Mouse (Mus musculus) urinary bladder, postnatal 25 days (tissue): Measurements from ENCODE around the gene Patj.
"Not testable (repeated sequence)": the region's sequence is repeated elsewhere in the genome, so short reads cannot be mapped to it uniquely, and the experiment has no call there.

Experiments
- DNase-seq: peaks from one replicate; pipeline ENCODE4 v3.0.0; 2022; ENCODE audit warnings: low spot score

Patj gene

DNA sequence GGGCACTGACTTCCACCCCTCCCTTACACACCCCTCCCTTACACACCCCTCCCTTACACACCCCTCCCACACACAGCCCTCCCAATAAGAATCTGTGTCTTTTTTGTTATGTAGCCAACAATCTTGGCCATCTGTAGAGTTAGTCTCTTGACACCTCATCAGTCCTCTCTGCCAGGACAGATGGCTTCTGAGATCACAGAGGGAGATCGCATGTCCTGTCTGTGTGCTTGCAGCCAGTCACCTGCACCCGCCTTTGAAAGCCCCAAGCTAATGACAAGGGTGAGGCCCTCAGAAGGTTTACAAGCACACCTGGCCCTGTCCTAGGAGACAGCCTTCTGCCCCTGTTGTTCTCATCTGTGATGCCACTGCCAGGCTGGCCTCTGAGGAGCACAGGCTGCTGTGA lies 258.8 kb downstream of the Patj start:
- DNase-seq, result no peak

DNA sequence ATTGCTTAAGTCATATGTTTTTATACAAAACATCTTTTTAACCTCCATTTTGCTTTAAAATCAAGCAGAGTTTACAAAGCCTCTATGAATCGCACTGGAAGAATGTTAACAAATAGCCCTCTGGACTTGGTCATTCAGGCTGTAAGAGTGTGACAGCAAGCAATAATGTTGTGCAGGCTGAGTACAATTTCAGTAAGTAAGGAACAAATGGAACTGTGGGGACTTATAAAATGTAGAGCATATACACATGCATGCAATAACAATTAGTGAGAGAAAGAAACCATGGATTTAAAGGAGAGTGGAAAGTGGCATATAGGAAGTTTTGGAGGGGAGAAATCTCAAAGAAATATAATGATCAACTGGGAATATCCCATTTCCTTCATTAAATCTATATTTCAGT lies 261.2 kb downstream of the Patj start:
- DNase-seq, result no peak

DNA sequence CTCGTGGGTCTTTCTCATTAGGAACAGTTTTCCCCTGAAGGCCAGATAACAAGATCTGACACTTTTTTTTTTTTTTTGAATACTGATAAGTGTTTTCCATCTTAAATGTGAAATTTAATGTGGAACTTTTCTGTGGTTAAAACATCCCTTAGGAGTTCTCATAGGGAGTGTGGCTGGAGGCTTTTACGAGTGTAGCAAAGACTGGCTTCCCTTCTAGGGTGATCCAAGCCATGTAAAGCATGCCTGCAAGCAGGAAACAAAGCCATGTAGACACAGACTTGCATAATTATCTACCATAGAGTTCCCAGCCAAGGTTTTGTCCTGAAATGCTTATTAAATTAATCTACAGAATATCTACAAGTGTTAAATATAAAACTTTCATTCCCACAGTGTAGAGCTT lies 263.4 kb downstream of the Patj start:
- no peak for DNase-seq

DNA sequence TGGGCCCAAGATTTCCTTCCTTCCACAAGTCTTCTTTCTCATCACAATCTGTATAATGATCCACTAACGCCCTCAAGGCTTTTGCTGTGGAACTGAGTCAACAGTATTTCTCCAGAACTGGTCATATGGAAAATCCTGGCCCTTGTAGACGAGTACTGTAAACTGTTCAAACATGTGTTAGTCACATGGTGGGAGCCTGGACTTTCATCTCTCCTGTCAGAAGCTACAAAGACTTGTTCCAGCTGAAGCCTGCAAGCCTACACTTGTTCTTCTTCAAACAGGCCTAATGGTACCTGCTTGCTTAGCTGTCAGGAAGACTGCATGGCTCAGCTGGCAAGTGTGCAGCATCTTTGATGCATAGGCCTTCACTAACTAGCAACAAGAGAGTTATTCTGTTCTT lies 264.9 kb downstream of the Patj start:
- no peak for DNase-seq

DNA sequence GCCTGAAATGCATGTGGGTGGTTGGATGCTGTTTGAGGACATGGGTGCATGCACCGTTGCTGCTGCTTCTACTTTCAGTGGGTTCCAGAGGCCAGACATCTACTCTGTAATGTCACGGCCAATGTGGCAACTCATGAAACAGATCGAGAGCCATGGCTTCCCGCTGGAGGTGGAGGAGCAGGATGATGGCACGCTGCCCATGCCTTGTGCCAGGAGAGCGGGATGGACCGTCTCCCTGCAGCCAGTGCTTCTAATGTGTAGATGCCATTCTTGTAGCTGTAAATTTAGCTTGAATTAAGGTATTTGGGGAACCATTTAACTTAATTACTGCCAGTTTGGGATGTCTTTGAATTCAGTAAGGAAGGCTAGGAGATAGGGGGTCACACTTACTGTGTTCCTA lies 270.3 kb downstream of the Patj start:
- no peak for DNase-seq

DNA sequence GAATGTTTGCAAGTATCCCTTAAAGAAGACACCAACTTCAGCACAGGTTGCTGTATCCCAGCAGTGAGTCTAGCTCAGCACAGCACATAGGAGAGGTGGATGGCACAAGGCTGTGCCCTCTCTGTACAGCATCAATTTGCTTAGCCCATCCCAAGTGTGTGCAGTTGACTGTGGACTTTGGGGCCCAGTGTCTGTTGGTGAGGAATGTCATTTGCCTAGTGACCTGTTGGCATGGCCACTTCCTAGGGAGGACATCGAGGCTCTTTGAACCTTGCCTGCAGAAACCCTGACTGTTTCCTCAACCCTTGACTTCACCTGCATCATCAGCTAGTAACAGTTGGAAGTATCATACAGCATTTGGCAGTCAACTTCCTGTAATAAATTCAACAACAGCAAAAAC lies 270.9 kb downstream of the Patj start:
- DNase-seq, result no peak

DNA sequence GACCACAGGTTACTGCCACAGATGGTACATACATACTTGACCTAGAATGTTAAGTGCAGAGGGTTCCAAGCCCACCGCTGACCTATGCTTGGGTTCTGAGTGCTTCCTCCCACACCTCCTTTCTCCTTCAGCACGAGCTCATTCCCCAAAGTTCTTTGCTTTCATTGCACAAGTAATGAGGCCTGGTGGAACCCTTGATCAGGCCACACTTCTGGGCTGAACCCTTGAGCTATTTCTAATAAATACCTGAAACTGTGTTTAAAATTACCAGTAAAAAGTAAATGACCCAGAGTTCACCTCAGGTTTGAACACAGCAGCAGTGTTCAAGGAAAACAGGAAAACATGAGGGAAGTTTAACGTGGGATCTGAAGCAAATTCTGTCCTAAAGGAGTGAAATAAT lies 271.4 kb downstream of the Patj start:
- no peak for DNase-seq

DNA sequence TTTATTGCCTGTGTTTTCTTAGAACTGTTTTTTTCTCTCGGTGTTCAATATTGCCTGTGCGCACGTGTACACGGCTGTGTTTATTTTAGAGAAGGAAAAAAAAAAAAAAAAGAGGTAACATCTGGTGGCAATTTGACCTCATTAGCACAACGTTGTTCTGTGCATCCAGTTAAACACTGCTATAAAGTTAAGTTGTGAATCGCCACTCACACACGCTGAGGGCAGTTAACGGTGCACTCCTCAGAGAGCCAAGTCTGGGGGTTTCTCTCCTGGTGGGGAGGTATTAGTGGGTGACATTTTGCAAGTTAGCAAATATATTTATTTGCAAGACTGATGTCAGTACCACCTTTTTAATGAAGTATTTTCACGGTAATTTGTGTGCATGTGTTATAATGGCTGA lies 281.9 kb downstream of the Patj start:
- DNase-seq, result no peak

DNA sequence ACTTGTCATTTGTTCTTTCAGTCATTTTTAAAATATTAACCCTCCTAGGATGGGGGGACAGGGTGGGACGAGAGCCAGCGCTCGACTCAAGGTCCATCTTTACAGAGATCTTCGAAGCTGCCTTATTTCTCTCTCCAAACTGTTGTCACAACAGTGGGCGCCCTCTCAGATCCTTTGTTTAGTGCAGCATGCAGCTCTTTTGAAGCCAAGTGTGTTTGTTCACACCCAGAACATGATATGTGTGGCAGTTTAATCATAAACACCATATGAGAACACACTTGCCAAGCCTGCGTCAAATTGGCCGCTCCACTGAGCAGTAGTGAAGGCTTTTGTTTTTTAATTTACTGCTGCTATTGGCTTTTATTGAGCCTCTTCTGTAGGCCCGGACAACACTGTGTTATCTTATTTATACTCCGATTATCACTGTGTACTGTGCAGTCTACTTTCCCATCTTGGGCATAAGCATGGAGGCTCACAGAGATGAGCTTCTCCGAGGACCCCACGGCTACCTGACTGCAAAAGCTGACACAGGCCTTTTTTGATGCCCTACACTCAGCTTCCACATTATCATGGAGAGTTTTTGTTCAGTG lies 291.2 kb downstream of the Patj start:
- no peak for DNase-seq

DNA sequence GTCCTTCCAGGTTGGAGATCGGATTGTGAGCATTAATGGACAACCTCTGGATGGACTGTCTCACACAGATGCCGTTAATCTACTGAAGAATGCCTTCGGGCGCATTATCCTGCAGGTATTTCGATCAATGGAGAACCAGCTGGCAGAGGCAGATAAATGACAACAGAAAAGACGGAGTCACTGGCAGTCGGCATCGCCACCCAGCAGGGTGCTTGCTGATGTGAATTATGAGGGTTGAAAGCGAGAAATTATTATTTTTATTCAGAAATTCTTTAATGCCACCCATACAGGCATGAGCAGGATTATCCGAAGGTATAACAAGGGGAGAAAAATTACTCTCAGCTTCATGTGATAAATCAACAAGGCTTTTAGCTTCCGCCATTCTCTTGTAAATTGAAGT lies 292.5 kb downstream of the Patj start:
- DNase-seq, result no peak

DNA sequence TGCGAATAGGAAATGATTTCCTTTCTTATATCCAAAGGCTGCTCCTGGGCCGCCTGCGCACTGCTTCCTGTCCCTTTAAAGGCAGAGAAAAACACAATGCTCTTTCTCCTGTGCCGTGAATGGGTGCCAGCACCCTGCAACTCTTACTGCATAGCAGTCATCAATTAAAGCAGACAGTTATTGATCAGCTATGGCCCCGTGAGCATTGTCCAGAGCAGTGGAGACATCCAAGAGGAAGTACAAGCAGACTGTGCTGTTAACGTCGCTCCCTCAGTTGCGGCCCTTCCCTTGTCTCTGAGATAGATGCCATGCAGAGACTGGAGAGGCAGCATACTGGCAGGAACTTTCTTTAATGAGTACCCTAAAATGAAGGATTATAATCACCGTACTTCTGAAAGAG lies 292.9 kb downstream of the Patj start:
- no peak for DNase-seq

DNA sequence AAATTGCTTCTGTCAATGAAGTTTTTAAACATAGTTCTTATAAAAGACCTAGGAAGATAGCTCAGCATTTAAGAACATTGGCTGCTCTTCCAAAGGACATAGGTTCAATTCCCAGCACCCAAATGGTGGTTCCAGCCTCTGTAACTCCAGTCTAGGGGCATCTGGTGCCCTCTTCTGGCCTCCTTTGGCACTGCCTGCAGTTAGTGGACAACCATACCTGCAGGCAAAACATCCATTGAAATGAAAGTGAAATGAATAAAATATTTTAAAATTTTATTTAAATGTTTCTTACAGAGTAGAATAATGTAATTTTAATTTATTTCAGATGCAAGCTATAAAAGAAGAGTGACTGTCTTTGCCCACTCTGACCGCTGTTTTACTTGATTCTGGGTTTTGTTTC lies 294.4 kb downstream of the Patj start:
- DNase-seq, result no peak

DNA sequence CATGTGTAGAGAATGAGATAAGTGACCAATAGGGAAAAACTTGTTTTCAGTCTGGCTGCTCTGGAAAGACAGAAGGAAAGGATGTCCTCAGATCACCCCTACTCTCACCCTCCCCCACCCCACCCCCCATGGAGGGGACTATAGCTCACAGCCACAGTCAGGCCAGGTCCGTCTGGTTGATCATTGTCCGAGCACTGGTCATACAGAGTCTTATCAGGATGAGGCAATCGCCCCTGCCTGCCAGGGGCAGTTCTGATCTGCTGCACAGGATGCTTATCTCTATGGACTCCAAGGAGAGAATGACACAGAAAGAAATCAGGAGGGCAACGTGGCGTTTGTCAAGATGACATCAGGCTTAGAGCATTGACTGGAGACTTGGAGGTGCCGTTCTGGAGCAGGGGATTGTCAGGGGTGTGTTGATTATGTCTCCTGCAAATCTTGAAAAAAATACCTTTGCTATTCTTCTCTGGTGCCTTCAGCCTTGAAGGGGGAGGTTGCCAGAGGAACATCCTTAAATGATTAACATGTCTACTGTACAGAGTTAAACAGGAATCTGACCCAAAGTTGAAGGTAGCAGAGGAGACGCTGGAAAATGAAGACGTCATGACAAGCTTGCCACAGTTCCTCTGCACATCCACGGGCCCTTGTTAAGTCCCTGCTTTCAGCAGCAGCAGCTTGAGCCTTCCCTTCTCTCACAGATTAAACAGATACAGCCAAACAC lies 298.0 kb downstream of the Patj start:
- DNase-seq, result no peak

DNA sequence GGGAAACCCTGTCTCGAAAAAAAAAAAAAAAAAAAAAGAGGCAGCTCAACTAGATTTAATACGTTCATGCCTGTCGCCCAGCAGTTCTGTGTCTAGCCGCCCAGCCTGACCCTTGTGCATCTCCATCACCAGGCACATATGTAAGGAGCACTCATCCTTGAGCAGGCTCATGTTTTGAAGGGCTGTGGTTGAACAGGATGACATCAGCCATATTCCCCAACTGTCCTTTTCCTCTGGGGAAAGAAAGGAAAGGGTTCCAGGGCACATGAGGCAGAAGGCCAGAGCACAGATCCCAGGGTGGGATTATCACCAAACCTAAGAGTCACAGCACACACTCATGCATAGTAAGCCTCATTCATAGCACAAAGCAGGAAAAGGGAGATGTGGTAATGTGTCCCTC lies 302.3 kb downstream of the Patj start:
- no peak for DNase-seq

DNA sequence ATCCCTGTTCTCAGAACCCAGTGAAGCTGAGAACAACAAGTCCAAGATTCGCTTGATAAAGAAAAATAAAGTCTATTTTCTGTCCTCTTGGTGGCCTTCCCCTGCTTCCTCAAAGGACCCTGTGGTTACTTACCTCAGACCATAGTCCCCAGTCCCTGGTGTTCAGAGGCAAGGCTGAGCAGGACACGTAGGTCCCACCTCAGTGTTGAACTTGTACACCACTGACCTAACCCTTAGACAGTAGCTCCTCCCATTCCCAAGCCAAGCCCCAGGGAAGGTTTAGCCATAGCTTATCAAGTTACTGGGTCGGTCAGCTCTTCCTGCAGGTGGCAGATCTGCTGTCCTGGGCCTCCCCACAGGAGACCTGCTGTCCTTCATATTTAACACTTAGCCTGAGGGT lies 303.3 kb downstream of the Patj start:
- DNase-seq, result no peak

DNA sequence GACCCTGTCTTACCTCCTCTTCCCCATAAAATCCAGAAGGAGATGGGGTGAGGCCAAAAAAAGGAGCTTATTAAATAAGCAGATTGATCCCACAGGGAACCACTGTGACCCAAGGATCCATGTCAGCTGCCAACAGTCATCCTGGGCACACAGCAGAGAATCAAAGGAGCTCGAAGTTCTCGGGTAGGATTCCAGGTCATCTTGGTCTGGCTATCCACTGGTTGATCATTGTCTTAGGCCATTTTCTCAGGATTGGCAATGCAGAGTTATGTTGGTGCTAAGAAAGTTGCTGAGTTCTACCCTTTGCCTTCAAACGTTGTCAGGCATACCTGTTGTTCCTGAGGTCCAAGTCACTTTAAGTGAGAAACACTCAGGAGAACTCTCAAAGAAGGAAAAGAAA lies 304.6 kb downstream of the Patj start:
- no peak for DNase-seq

DNA sequence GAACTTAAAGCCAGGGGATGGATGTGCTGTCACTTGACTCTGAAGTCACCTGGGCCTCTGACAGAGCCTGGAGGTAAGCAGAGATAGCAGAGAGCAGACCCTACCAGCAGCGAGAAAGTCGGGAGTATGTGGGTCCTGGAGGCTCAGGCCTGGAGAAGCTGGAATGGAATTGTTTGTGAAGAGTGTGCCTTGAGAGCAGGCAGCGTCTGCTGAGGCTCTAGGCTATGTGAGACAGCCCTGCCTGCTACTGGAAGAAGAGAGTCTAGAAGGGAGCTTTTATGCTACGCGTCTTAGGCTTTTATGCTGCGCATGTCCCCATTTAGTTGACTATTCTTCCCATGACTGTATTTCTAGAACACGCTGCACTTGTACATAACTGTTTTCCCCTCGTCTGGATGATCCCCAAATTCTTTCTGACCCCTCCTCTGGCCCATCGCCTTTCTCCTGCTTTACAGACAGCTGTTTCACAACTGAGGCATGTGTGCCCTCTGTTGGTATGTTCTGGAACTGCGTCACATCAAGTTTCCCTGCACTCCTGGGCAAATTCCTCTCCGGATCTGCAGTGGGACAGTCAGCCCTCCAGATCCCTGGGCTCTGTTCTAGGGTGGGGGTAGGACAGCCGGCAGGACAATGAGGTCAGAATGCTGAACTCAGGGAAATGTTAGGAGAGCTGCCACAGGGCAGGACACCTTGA lies 306.8 kb downstream of the Patj start:
- peak; percentile 61 for DNase-seq

DNA sequence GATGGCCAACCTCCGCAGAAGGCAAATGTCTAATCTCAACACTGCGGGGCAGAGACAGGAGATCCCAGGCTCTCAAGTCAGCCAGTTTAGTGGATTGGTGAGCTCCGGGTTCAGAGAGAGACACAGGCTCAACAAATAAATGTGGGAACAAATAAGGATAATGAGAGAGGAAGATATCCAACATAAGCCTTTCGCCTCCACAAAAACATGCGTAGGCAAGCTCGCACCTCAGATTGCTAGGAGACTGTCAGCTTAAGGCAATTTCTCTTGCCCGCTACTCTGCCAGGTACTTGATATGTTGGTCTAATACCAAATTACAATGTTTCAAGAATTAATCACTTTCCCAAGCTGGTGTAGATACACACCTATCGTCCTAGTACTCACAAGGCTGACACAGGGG lies 315.3 kb downstream of the Patj start:
- DNase-seq, result no peak

DNA sequence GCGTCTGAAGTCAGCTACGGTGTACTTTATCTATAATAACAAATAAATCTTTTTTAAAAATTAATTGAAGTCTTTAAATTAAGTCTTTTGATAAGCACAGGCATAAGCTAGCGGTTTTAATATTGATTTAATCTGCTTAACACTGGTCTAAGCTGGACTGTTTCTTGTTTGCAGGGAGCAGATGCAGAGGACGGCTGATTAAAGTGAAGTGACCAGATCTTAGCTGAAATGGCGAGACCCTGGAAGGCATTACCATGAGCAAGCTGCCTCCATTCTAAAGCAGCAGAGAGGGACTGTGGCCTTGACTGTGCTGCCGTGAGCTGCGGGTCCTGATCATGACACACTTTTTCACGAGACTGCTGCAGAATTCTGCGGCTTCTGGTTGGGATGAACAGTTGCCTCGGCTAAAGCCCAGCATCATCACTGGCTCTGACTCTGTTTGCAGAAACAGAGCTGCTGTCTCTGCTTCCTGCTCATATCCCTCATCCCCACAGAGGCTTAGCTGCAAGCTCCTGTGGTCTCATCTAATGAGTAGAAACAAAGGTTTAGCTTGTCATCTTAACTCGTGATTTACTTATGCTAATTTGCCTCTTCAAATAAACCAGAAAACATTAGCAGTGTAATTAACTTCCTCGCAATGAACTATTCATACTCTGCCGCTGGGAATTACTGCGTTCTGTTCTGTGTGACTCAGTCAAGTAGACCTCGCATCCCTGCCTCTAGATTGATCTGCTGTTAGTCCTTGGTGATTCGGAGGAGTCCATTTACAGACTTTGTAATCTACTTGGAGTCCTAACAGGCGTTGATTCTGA lies 322.4 kb downstream of the Patj start:
- no peak for DNase-seq

DNA sequence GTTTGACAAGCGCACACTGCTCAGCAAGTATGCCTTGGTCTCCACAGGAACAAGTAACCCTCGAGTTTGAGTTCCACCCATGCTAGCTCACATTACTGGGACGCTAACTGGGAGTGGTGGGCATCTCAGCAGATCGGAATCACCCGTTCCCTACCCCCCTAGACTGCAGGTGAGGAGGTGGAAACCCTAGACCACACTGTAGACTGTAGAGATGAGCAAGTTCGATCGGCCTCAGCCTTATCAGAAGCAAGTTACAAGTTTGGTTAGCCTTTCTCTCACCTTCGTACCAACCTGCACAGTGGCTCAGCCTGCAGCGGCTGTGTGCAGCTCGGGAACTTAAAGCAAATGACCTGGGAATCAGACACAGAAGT lies 322.9 kb downstream of the Patj start:
- no peak for DNase-seq

DNA sequence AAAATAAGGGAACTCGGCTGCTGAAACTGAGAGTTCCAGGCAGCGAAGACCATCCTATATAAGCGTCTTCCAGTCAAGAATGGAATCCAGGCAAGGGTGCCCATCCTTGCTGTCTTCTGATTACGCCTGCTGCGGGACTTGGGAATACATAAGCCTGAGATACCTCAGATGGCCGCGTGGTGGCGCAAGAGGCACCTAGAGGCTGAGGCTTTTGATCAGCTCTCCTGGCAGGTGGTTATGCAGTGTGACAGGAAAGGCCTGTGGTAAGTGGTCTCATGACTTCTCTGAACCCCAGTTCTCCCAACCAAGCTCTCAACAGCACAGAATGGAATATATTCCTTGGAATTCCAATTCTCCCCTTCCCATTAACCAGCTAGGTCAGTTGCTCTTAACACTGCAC lies 326.9 kb downstream of the Patj start:
- DNase-seq, result peak; percentile 55

DNA sequence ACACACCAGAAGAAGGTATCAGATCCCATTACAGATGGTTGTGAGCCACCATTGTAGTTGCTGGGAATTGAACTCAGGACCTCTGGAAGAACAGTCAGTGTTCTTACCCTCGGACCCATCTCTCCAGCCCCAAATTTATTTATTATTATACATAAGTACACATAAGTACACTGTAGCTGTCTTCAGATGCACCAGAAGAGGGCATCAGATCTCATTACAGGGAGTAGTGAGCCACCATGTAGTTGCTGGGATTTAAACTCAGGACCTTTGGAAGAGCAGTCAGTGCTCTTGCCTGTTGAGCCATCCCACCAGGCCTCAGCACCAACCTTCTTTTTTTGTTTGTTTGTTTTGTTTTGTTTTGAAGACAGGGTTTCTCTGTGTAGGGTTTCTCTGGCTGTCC lies 329.1 kb downstream of the Patj start:
- DNase-seq, result not testable (repeated sequence)

DNA sequence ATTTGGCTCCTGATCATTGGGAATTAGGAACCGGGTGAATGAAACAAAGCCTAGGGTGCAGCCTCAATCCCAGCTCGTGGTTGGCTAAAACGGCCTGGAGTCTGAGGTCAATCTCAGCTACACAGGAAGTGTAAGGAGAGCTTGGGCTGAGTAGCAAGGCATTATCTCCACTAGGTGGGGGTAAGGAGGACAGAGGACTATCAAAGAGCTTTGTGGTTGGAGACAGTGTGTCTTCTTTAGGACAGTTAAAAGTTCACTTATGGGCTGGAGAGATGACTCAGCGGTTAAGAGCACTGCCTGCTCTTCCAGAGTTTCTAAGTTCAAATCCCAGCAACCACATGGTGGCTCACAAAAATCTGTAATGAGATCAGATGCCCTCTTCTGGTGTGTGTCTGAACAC lies 329.9 kb downstream of the Patj start:
- no peak for DNase-seq
